Mouse (Mus musculus) small intestine, adult 2 months (tissue): ENCODE data around the gene Prkca. TPM values are rescaled to one million over a fixed set of nuclear protein-coding genes. Genes with fewer than 3 reads are reported as not detected.
"Not testable (repeated sequence)": the region's sequence is repeated elsewhere in the genome, so short reads cannot be mapped to it uniquely, and the experiment has no call there.

Experiments
- H3K27ac ChIP-seq: fragments of 200-500 bp; 2 replicates; pipeline ENCODE4 v1.5.1; 2012; ENCODE audit warnings: low read depth, low read length, control low read depth, inconsistent platforms; ENCODE audit not compliant: insufficient read depth
- H3K27me3 ChIP-seq: fragments of 200-500 bp; 2 replicates; pipeline ENCODE4 v1.6.1; 2012; ENCODE audit warnings: mild to moderate bottlenecking, moderate library complexity, low read length, inconsistent platforms; ENCODE audit not compliant: control insufficient read depth, insufficient read depth
- H3K36me3 ChIP-seq: fragments of 200-500 bp; 2 replicates; pipeline ENCODE4 v1.6.1; 2012; ENCODE audit warnings: mild to moderate bottlenecking, low read length, control low read depth, inconsistent platforms; ENCODE audit not compliant: control insufficient read depth, insufficient read depth
- H3K4me1 ChIP-seq: fragments of 200-500 bp; 2 replicates; pipeline ENCODE4 v1.6.1; 2012; ENCODE audit warnings: low read length, inconsistent platforms, mixed read lengths; ENCODE audit not compliant: control insufficient read depth, insufficient read depth, insufficient read length
- H3K4me3 ChIP-seq: fragments of 200-500 bp; 2 replicates; pipeline ENCODE4 v1.5.1; 2012; ENCODE audit warnings: low read depth, mild to moderate bottlenecking, control low read depth, inconsistent platforms, low read length, moderate library complexity
- CTCF ChIP-seq: fragments of 200-500 bp; IDR thresholded peaks from 2 replicates; pipeline ENCODE4 v1.5.1; 2012; ENCODE audit warnings: low read depth, mild to moderate bottlenecking, control low read depth, inconsistent platforms, low read length, moderate library complexity, mixed read lengths; ENCODE audit not compliant: insufficient replicate concordance, insufficient read length; ENCODE audit errors: extremely low read depth
- POLR2A ChIP-seq: fragments of 200-500 bp; IDR thresholded peaks from 2 replicates; pipeline ENCODE4 v1.6.1; 2012; ENCODE audit warnings: low read depth, mild to moderate bottlenecking, control low read depth, inconsistent platforms, low read length, moderate library complexity
- WGBS: fragments of 180-500 bp; shearing (Covaris S2); methylation state at CpG from one replicate; pipeline ENCODE4 v1.1.7; 2018; 5-methylcytosine and 5-hydroxymethylcytosine counted together
- polyA plus RNA-seq: library from polyadenylated mRNA; depleted of rRNA; stranded (reverse); fragments of >200 nt; gene quantifications from 2 replicates; pipeline ENCODE4 v1.2.3, GENCODE M21; 2012

Prkca gene
- polyA plus RNA-seq, 1 experiment, result 13.9 TPM

GRCm38 (mm10) chr11:108098306-108098705, 245.4 kb downstream of the Prkca start:
- no peaks in the 10 kb centered on the region for H3K4me1 ChIP-seq
- H3K36me3 ChIP-seq, result no peaks in the 10 kb centered on the region; the same call in 1 of the 2 replicates
- H3K27me3 ChIP-seq, result no peaks in the 10 kb centered on the region
- no peak overlapping the region for H3K27ac ChIP-seq
- no peak overlapping the region for H3K4me3 ChIP-seq
- 60% methylated on average over 7 of the region's 7 CpGs for WGBS
- no peak for TF ChIP-seq CTCF

- Histone ChIP-seq H3K4me3 (no peak overlapping the region), H3K36me3 (no peaks in the 10 kb centered on the region), H3K27me3 (no peaks in the 10 kb centered on the region), H3K4me1 (no peaks in the 10 kb centered on the region), H3K27ac (no peak overlapping the region)
- 90% methylated on average over 5 of the region's 5 CpGs for WGBS
- TF ChIP-seq POLR2A (no peak), CTCF (no peak)
These were observed 248.9 kb downstream of the Prkca start for GRCm38 (mm10) chr11:108094796-108095195.

- WGBS, result 85% methylated on average over 4 of the region's 4 CpGs
- TF ChIP-seq CTCF (no peak), POLR2A (no peak)
- no peak overlapping the region for H3K4me3 ChIP-seq
- H3K36me3 ChIP-seq, result no peaks in the 10 kb centered on the region
- no peaks in the 10 kb centered on the region for H3K27me3 ChIP-seq
- 0 out of 2 replicates have a peak, but pooled peaks cover under 1% of the 10 kb centered on the region for H3K4me1 ChIP-seq
- no peak overlapping the region for H3K27ac ChIP-seq
These were observed 250.5 kb downstream of the Prkca start for GRCm38 (mm10) chr11:108093248-108093647.

GRCm38 (mm10) chr11:108091238-108091637, 252.5 kb downstream of the Prkca start:
- TF ChIP-seq POLR2A (no peak), CTCF (no peak)

GRCm38 (mm10) chr11:108090706-108091105, 253.0 kb downstream of the Prkca start:
- TF ChIP-seq POLR2A (no peak), CTCF (no peak)
- Histone ChIP-seq H3K27me3 (no peaks in the 10 kb centered on the region), H3K27ac (no peak overlapping the region), H3K4me3 (no peak overlapping the region), H3K36me3 (no peaks in the 10 kb centered on the region), H3K4me1 (peaks cover 3% of the 10 kb centered on the region; the same call in 1 of the 2 replicates)
- WGBS, result 57% methylated on average over 8 of the region's 8 CpGs

More at GRCm38 (mm10) chr11:108091238-108091637, 252.5 kb downstream of the Prkca start:
- Histone ChIP-seq H3K4me3 (no peak overlapping the region), H3K27me3 (no peaks in the 10 kb centered on the region), H3K27ac (no peak overlapping the region), H3K36me3 (no peaks in the 10 kb centered on the region), H3K4me1 (peaks cover 3% of the 10 kb centered on the region; the same call in 1 of the 2 replicates)
- WGBS, result 93% methylated on average over 3 of the region's 3 CpGs

- Histone ChIP-seq H3K4me1 (peaks cover 3% of the 10 kb centered on the region; the same call in 1 of the 2 replicates), H3K36me3 (no peaks in the 10 kb centered on the region), H3K27ac (no peak overlapping the region), H3K27me3 (no peaks in the 10 kb centered on the region), H3K4me3 (no peak overlapping the region)
- 86% methylated on average over 5 of the region's 5 CpGs for whole genome bisulfite sequencing
- no peak for TF ChIP-seq CTCF
- no peak for TF ChIP-seq POLR2A
These were observed 255.7 kb downstream of the Prkca start for GRCm38 (mm10) chr11:108088063-108088462.

GRCm38 (mm10) chr11:108087105-108087700, 256.5 kb downstream of the Prkca start:
- not testable (repeated sequence) for H3K27me3 ChIP-seq, H3K4me1 ChIP-seq, H3K27ac ChIP-seq, H3K36me3 ChIP-seq, H3K4me3 ChIP-seq
- WGBS, result 65% methylated on average over 1 of the region's 1 CpGs
